Mouse (Mus musculus) myocyte (in vitro differentiated cells): Measurements from ENCODE around the gene Fcer1g. TPM values are rescaled to one million over a fixed set of nuclear protein-coding genes. Genes with fewer than 3 reads are reported as not detected.

ENCODE experiments used
- H3K27me3 ChIP-seq: one replicate; pipeline ENCODE4 v1.6.1; 2011; ENCODE audit not compliant: control insufficient read depth, insufficient read depth, insufficient read length
- H3K36me3 ChIP-seq: one replicate; pipeline ENCODE4 v1.6.1; 2011; ENCODE audit not compliant: control insufficient read depth, insufficient read depth
- H3K4me2 ChIP-seq: one replicate; pipeline ENCODE4 v1.6.1; 2011; ENCODE audit warnings: low read depth, control low read depth
- H3K4me3 ChIP-seq: one replicate; pipeline ENCODE4 v1.5.1; 2011; ENCODE audit warnings: mild to moderate bottlenecking, control low read depth, moderate library complexity
- H3K79me2 ChIP-seq: one replicate; pipeline ENCODE4 v1.6.1; 2011; ENCODE audit not compliant: control insufficient read depth, insufficient read depth
- H3ac ChIP-seq: one replicate; pipeline ENCODE4 v1.6.1; 2011; ENCODE audit not compliant: control insufficient read depth, insufficient read length
- CEBPB ChIP-seq: IDR thresholded peaks from 2 replicates; pipeline ENCODE4 v1.6.1; 2011; ENCODE audit warnings: mild to moderate bottlenecking, moderate library complexity; ENCODE audit not compliant: poor library complexity, insufficient read depth, severe bottlenecking
- E2F4 ChIP-seq: IDR thresholded peaks from one replicate; pipeline ENCODE4 v1.6.1; 2011; ENCODE audit warnings: mild to moderate bottlenecking, control low read depth, moderate library complexity; ENCODE audit not compliant: insufficient read depth
- MAX ChIP-seq: IDR thresholded peaks from one replicate; pipeline ENCODE4 v1.6.1; 2011; ENCODE audit warnings: low read depth, mild to moderate bottlenecking, control low read depth
- MYOD1 ChIP-seq, 3 experiments: IDR thresholded peaks; one replicate each; pipeline ENCODE4 v1.6.1; 2011; ENCODE audit warnings: control low read depth in 2 of 3, low read depth in 2 of 3, mild to moderate bottlenecking in 2 of 3, moderate library complexity in 1 of 3; ENCODE audit not compliant: insufficient read length in 2 of 3, control insufficient read depth in 1 of 3
- MYOG ChIP-seq, 3 experiments: IDR thresholded peaks; one replicate each; pipeline ENCODE4 v1.6.1; 2011; ENCODE audit warnings: control low read depth in 2 of 3, low read depth in 2 of 3, mild to moderate bottlenecking in 2 of 3; ENCODE audit not compliant: insufficient read length in 2 of 3, control insufficient read depth in 1 of 3, insufficient read depth in 1 of 3
- POLR2A ChIP-seq: IDR thresholded peaks from one replicate; pipeline ENCODE4 v1.6.1; 2011; ENCODE audit warnings: low read depth, mild to moderate bottlenecking, control low read depth, moderate library complexity; ENCODE audit not compliant: insufficient read length
- POLR2AphosphoS2 ChIP-seq: IDR thresholded peaks from one replicate; pipeline ENCODE4 v1.6.1; 2011; ENCODE audit warnings: low read depth, control low read depth; ENCODE audit not compliant: insufficient read length
- REST ChIP-seq: IDR thresholded peaks from one replicate; pipeline ENCODE4 v1.6.1; 2011; ENCODE audit warnings: mild to moderate bottlenecking, control low read depth, moderate library complexity; ENCODE audit not compliant: insufficient read depth, insufficient read length
- SRF ChIP-seq: IDR thresholded peaks from one replicate; pipeline ENCODE4 v1.6.1; 2011; ENCODE audit warnings: low read depth; ENCODE audit not compliant: control insufficient read depth, insufficient read length
- TCF12 ChIP-seq: IDR thresholded peaks from one replicate; pipeline ENCODE4 v1.6.1; 2011; ENCODE audit warnings: mild to moderate bottlenecking, control low read depth; ENCODE audit not compliant: poor library complexity, insufficient read depth, severe bottlenecking
- TCF3 ChIP-seq: IDR thresholded peaks from one replicate; pipeline ENCODE4 v1.6.1; 2011; ENCODE audit warnings: low read depth, control low read depth; ENCODE audit not compliant: insufficient read length
- USF1 ChIP-seq: IDR thresholded peaks from one replicate; pipeline ENCODE4 v1.6.1; 2011; ENCODE audit warnings: low read depth, mild to moderate bottlenecking, control low read depth, moderate library complexity
- polyA plus RNA-seq: library from polyadenylated mRNA; unstranded; fragments of >200 nt; fragmentation: generic; extraction: Trizol; gene quantifications from one replicate; pipeline ENCODE4 v1.2.1, GENCODE M21; 2012; ENCODE audit warnings: missing spikeins

The Fcer1g gene
- polyA plus RNA-seq, 1 experiment = not detected

GRCm38 (mm10) chr1:171226780-171227179, 7.4 kb downstream of the Fcer1g start:
- H3K79me2 ChIP-seq = no peaks in the 10 kb centered on the region
- peaks cover 3% of the 10 kb centered on the region for H3K36me3 ChIP-seq
- H3K4me2 ChIP-seq = no peak overlapping the region
- H3K27me3 ChIP-seq = no peaks in the 10 kb centered on the region
- no peak overlapping the region for H3K4me3 ChIP-seq
- H3ac ChIP-seq = no peak overlapping the region
- TF ChIP-seq CEBPB (no peak), TCF3 (no peak)

DNA sequence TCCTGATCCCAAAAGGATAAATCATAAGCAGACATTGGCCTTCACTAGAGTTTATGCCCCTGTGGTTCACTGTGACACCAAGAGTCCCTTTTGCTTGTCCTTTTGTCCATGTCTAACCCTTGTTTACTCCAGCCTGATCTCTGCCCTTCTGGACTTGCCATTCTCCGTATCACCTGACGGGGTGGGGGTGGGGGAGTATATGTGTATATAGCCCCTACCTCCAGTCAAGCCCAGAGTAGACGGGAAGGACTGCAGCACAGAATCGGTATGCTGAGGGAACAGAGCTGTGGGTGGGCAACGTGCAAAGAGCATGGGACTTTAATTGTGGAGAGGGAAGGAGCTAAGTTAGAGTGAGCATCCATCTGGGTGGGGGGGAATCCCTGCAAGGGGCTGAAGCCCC, 9.3 kb downstream of the Fcer1g start, which contains the start of gene Apoa2:
Apoa2 (plus strand) TSS at position 198 of the 400 bp plus-strand sequence.
- Histone ChIP-seq H3K4me2 (no peak within 1 kb of the TSS), H3K79me2 (no peaks in the 10 kb centered on the region), H3K27me3 (no peaks in the 10 kb centered on the region), H3ac (no peak within 1 kb of the TSS), H3K4me3 (no peak within 1 kb of the TSS), H3K36me3 (peaks cover 3% of the 10 kb centered on the region)
- TF ChIP-seq SRF (no peak), POLR2AphosphoS2 (no peak), CEBPB (no peak), E2F4 (no peak), MYOG (IDR thresholded peaks at IDR 0.05; ENCODE audit: control insufficient read depth in 1 of 3, insufficient read depth in 1 of 3, insufficient read length in 2 of 3, low read depth in 2 of 3) (no peak), TCF3 (no peak), TCF12 (no peak), MAX (no peak), MYOD1 (IDR thresholded peaks at IDR 0.05; ENCODE audit: control insufficient read depth in 1 of 3, insufficient read length in 2 of 3, low read depth in 2 of 3) (no peak), POLR2A (no peak), USF1 (no peak), REST (no peak)

DNA sequence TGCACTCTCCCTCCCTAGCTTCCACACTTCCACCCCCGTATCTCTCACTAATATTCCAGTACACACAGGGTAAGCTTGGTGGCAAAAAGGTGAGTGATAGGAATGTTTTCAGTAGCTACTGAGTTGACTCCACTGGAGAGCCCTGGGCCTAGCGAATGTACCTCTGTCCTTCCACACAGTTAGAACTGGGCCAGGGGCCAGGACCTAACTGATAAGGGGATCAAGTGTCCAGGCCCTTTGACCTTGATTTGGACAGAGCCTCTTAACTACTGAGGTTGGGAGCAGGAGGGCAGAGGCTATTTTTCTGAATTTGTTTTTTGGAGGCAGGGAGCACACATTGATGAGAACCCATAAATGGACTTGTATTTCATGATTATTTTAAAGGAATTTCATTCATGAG, 10.4 kb downstream of the Fcer1g start:
- Histone ChIP-seq H3K36me3 (peaks cover 2% of the 10 kb centered on the region), H3K79me2 (no peaks in the 10 kb centered on the region), H3K27me3 (no peaks in the 10 kb centered on the region), H3K4me3 (no peak overlapping the region), H3K4me2 (no peak overlapping the region), H3ac (no peak overlapping the region)
- no peak for TF ChIP-seq E2F4
- no peak for TF ChIP-seq TCF3

DNA sequence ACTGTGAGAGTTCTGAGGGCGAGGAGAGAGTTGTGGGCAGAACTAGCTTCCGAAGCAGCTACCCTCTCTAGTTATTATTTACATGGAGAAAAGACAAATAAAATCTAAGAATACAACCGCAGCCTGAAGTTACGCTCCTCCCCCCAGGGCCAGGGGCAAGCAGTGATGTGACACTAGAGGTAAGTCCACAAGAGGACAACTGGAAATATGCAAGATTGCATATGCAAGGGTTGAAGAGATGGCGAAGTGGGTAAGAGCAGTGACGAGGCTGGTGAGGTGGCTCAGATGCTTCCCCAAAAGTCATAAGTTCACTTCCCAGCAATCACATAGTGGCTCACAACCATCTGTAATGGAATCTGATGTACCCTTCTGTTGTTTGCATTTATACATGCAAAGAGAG, 11.0 kb downstream of the Fcer1g start:
- no peak overlapping the region for H3ac ChIP-seq

GRCm38 (mm10) chr1:171222238-171223155, 11.7 kb downstream of the Fcer1g start, which contains the start of gene Tomm40l:
Gene Tomm40l, minus strand, starts transcription at chr1:171222514.
- TF ChIP-seq POLR2A = peak; percentile 52
- no peak for TF ChIP-seq MYOG (IDR thresholded peaks at IDR 0.05; ENCODE audit: control insufficient read depth in 1 of 3, insufficient read depth in 1 of 3, insufficient read length in 2 of 3, low read depth in 2 of 3)
- TF ChIP-seq MAX = no peak
- no peak for TF ChIP-seq E2F4
- no peak for TF ChIP-seq TCF12
- TF ChIP-seq REST = no peak
- peak; percentile 18 for TF ChIP-seq POLR2AphosphoS2
- TF ChIP-seq USF1 = no peak
- no peak for TF ChIP-seq MYOD1 (IDR thresholded peaks at IDR 0.05; ENCODE audit: control insufficient read depth in 1 of 3, insufficient read length in 2 of 3, low read depth in 2 of 3)
- Histone ChIP-seq H3K4me3 (peak within 1 kb of the TSS; percentile 70), H3ac (no peak within 1 kb of the TSS), H3K79me2 (no peaks in the 10 kb centered on the region), H3K4me2 (peak within 1 kb of the TSS; percentile 97), H3K27me3 (no peaks in the 10 kb centered on the region), H3K36me3 (peaks cover 4% of the 10 kb centered on the region)

More for the DNA sequence above, 11.0 kb downstream of the Fcer1g start:
- Histone ChIP-seq H3K4me3 (peak overlapping the region; percentile 70), H3K36me3 (peaks cover 4% of the 10 kb centered on the region), H3K27me3 (no peaks in the 10 kb centered on the region), H3K4me2 (peak overlapping the region; percentile 36), H3K79me2 (no peaks in the 10 kb centered on the region)
- no peak for TF ChIP-seq POLR2AphosphoS2
- TF ChIP-seq TCF3 = no peak
